Comparison of ENCODE assay signal across 8 mouse cellular contexts in genomic region chr7:113207471-113208387, GRCm38 (mm10). TPM values are rescaled to one million over a fixed set of nuclear protein-coding genes. Genes with fewer than 3 reads are reported as not detected.
A peak's percentile ranks its signal among the peaks of the same experiment; 100 is the strongest.
DNase-seq lines count a peak whose midpoint lies in the region; ATAC-seq and TF ChIP-seq lines count a peak whose summit lies in the region.

No protein-coding gene starts in this region.

- peak overlapping the region; percentile 80 for H3K4me2 ChIP-seq in forebrain, embryonic 14.5 days (ENCODE audit: low read length)
- peak overlapping the region; percentile 87 for H3K4me2 ChIP-seq in hindbrain, embryonic 12.5 days (replicated peaks)
- H3K4me2 ChIP-seq in lung, embryonic 16.5 days (ENCODE audit: low read depth, low read length), result peak overlapping the region; percentile 82

- H3K9me3 ChIP-seq in MEL (replicated peaks; ENCODE audit: insufficient read depth, low read length), result no peaks in the 10 kb centered on the region
- no peaks in the 10 kb centered on the region for H3K9me3 ChIP-seq in forebrain, embryonic 14.5 days (replicated peaks; ENCODE audit: control insufficient read depth, low read length)
- no peaks in the 10 kb centered on the region; the same call in 1 of the 2 replicates for H3K9me3 ChIP-seq in hindbrain, embryonic 12.5 days (replicated peaks)
- H3K9me3 ChIP-seq in lung, embryonic 16.5 days (ENCODE audit: control insufficient read depth, low read length), result no peaks in the 10 kb centered on the region

- peaks cover 0 to 3% of the 10 kb centered on the region in 2 experiments; a peak in 3 of 4 replicates for H3K27me3 ChIP-seq in MEL (ENCODE audit: control insufficient read depth in 1 of 2, insufficient read depth in 2 of 2, low read length in 2 of 2)
- H3K27me3 ChIP-seq in forebrain, embryonic 14.5 days (replicated peaks; ENCODE audit: control insufficient read depth, insufficient read depth, low read length), result peaks cover 18% of the 10 kb centered on the region
- H3K27me3 ChIP-seq in hindbrain, embryonic 12.5 days, result peaks cover 63% of the 10 kb centered on the region
- H3K27me3 ChIP-seq in lung, embryonic 16.5 days (ENCODE audit: control insufficient read depth, insufficient read depth, low read depth, low read length), result peaks cover 23% of the 10 kb centered on the region

- no peak for TF ChIP-seq CTCF in MEL (IDR thresholded peaks at IDR 0.05 in 2 of 3, conservative IDR thresholded peaks at IDR 0.05 in 1 of 3; ENCODE audit: control insufficient read depth in 1 of 3, insufficient read depth in 1 of 3, low read depth in 2 of 3, low read length in 3 of 3, poor library complexity in 1 of 3, severe bottlenecking in 1 of 3)
- no peak for TF ChIP-seq CTCF in bone marrow macrophage, adult 2 months (IDR thresholded peaks at IDR 0.05; ENCODE audit: low read depth, low read length)

- under 1% methylated on average over 90 of the region's 98 CpGs for WGBS in forebrain, embryonic 14.5 days
- under 1% methylated on average over 89 of the region's 98 CpGs for WGBS in hindbrain, embryonic 12.5 days
- WGBS in lung, embryonic 16.5 days, result 0% methylated on average over 78 of the region's 98 CpGs

- peak in 1 of 2 experiments; percentile 39; a peak in 3 of 4 replicates for TF ChIP-seq POLR2A in MEL (IDR thresholded peaks at IDR 0.05; ENCODE audit: control insufficient read depth in 1 of 2, insufficient read depth in 1 of 2, low read depth in 1 of 2, low read length in 2 of 2, poor library complexity in 1 of 2)
- no peak for TF ChIP-seq POLR2A in bone marrow macrophage, adult 2 months (IDR thresholded peaks at IDR 0.05; ENCODE audit: borderline replicate concordance, low read depth, low read length)

- H3K36me3 ChIP-seq in MEL (ENCODE audit: control insufficient read depth in 1 of 2, insufficient read depth in 2 of 2, low read length in 2 of 2), result no peaks in the 10 kb centered on the region
- H3K36me3 ChIP-seq in forebrain, embryonic 14.5 days (ENCODE audit: control insufficient read depth, insufficient read depth, low read length), result no peaks in the 10 kb centered on the region
- no peaks in the 10 kb centered on the region for H3K36me3 ChIP-seq in hindbrain, embryonic 12.5 days
- H3K36me3 ChIP-seq in lung, embryonic 16.5 days (ENCODE audit: control insufficient read depth, insufficient read depth, low read length), result no peaks in the 10 kb centered on the region

- no peaks in the 10 kb centered on the region; the same call in 1 of the 2 replicates for H3K79me2 ChIP-seq in MEL (ENCODE audit: control insufficient read depth, insufficient read depth, low read length, poor library complexity)

- peak; percentile 72 for ATAC-seq in forebrain, embryonic 14.5 days
- peak; percentile 79 for ATAC-seq in hindbrain, embryonic 12.5 days (ENCODE audit: low FRiP score)
- peak; percentile 66 for ATAC-seq in lung, embryonic 16.5 days (ENCODE audit: low read depth)
- no peak for ATAC-seq in granulocyte monocyte progenitor cell, adult 5-6 weeks (replicated peaks; ENCODE audit: poor library complexity, severe bottlenecking)

- peak; percentile 50 for DNase-seq in MEL (ENCODE audit: low read depth, low spot score)
- peak; percentile 66 for DNase-seq in forebrain, embryonic 14.5 days (ENCODE audit: low spot score)
- peak; percentile 54 to 76 for DNase-seq in layer of hippocampus, postnatal 25 days (ENCODE audit: extremely low spot score in 1 of 2, low spot score in 1 of 2)
- peak; percentile 67 for DNase-seq in retina, postnatal 7 days (ENCODE audit: low read depth, low spot score)

- H3K4me1 ChIP-seq in MEL (ENCODE audit: control insufficient read depth in 1 of 2, insufficient read depth in 2 of 2, low read length in 2 of 2), result no peaks in the 10 kb centered on the region
- H3K4me1 ChIP-seq in bone marrow macrophage, adult 2 months (ENCODE audit: control insufficient read depth, insufficient read depth, low read length), result peaks cover 21% of the 10 kb centered on the region
- H3K4me1 ChIP-seq in forebrain, embryonic 14.5 days (ENCODE audit: control insufficient read depth, insufficient read depth, low read length), result peaks cover 9% of the 10 kb centered on the region
- peaks cover 15% of the 10 kb centered on the region for H3K4me1 ChIP-seq in hindbrain, embryonic 12.5 days
- peaks cover 13% of the 10 kb centered on the region; the same call in 1 of the 2 replicates for H3K4me1 ChIP-seq in lung, embryonic 16.5 days (replicated peaks; ENCODE audit: control insufficient read depth, insufficient read depth, low read length)

- no peak overlapping the region for H3K27ac ChIP-seq in MEL (ENCODE audit: control insufficient read depth, low read depth, low read length)
- H3K27ac ChIP-seq in bone marrow macrophage, adult 2 months (ENCODE audit: insufficient read depth, low read depth, low read length), result peak overlapping the region; percentile 51
- peak overlapping the region; percentile 68; the same call in 1 of the 2 replicates for H3K27ac ChIP-seq in forebrain, embryonic 14.5 days (ENCODE audit: low read depth, low read length)
- H3K27ac ChIP-seq in hindbrain, embryonic 12.5 days, result peak overlapping the region; percentile 77
- peak overlapping the region; percentile 84 for H3K27ac ChIP-seq in lung, embryonic 16.5 days (ENCODE audit: low read length)

- TF ChIP-seq RAD21 in MEL (IDR thresholded peaks at IDR 0.05; ENCODE audit: low read depth, low read length), result no peak

- TF ChIP-seq EP300 in MEL (IDR thresholded peaks at IDR 0.05; ENCODE audit: low read depth in 1 of 2, low read length in 2 of 2), result no peak

- peak overlapping the region; percentile 77 to 88 for H3K4me3 ChIP-seq in MEL (ENCODE audit: control insufficient read depth in 1 of 2, insufficient read depth in 1 of 2, low read depth in 2 of 2, low read length in 2 of 2)
- H3K4me3 ChIP-seq in bone marrow macrophage, adult 2 months (ENCODE audit: insufficient read depth, low read length), result peak overlapping the region; percentile 58
- H3K4me3 ChIP-seq in forebrain, embryonic 14.5 days (ENCODE audit: low read depth, low read length), result peak overlapping the region; percentile 74
- H3K4me3 ChIP-seq in hindbrain, embryonic 12.5 days, result peak overlapping the region; percentile 80
- H3K4me3 ChIP-seq in lung, embryonic 16.5 days (ENCODE audit: low read length), result peak overlapping the region; percentile 86

- H3K9ac ChIP-seq in MEL (ENCODE audit: control insufficient read depth, low read depth, low read length, poor library complexity, severe bottlenecking), result peak overlapping the region; percentile 74
- H3K9ac ChIP-seq in forebrain, embryonic 14.5 days (ENCODE audit: low read length), result peak overlapping the region; percentile 74
- peak overlapping the region; percentile 76 for H3K9ac ChIP-seq in hindbrain, embryonic 12.5 days
- peak overlapping the region; percentile 74 for H3K9ac ChIP-seq in lung, embryonic 16.5 days (ENCODE audit: low read length)

TF ChIP-seq in MEL, 35 proteins besides CTCF, POLR2A, EP300 and RAD21:
- TF ChIP-seq MEF2A (IDR thresholded peaks at IDR 0.05; ENCODE audit: extremely low read depth, insufficient replicate concordance, low read depth, low read length, poor library complexity, severe bottlenecking) (no peak), SIN3A (IDR thresholded peaks at IDR 0.05; ENCODE audit: low read length) (peak; percentile 37; the same call in 1 of the 2 replicates)

RNA-seq across cellular contexts. Expression of gene Arntl, which starts 0.5 kb away (rescaled TPM):
- total RNA-seq in MEL (2012; rRNA removed), result 2.0 and 3.7 TPM in 2 replicates
- 1 to 10 TPM in 1 of 2 experiments, not detected in 1; 4.5 TPM for polyA plus RNA-seq in MEL (2012; ENCODE audit: insufficient read depth in 1 of 2, insufficient read length in 2 of 2, low read depth in 1 of 2, low replicate concordance in 2 of 2, missing spikeins in 1 of 2)
- polyA plus RNA-seq in bone marrow macrophage, adult 2 months (2012; ENCODE audit: insufficient read depth, insufficient read length, missing spikeins), result 11.2 and 12.6 TPM in 2 replicates
- polyA plus RNA-seq in forebrain, embryonic 14.5 days (2014; fragmentation: Nextera tagmentation; extraction: Ambion mirVana), result 12.3 and 14.1 TPM in 2 replicates
- polyA plus RNA-seq in hindbrain, embryonic 12.5 days (2016; fragmentation: Nextera tagmentation; extraction: Ambion mirVana), result 9.1 and 9.5 TPM in 2 replicates
- 10 to 100 TPM; 31.1 to 32.0 TPM for total RNA-seq in layer of hippocampus, postnatal 25 days (2021)
- 12.6 and 13.5 TPM in 2 replicates for polyA plus RNA-seq in lung, embryonic 16.5 days (2015; fragmentation: Nextera tagmentation; extraction: Ambion mirVana)
- total RNA-seq in granulocyte monocyte progenitor cell, adult 5-6 weeks (2014; fragmentation: Nextera tagmentation), result 6.0 and 6.9 TPM in 2 replicates
- 11.8 TPM in 2 replicates for total RNA-seq in granulocyte monocyte progenitor cell, adult 5-6 weeks (2017)
